Mouse (Mus musculus): ENCODE results near the gene Fmod. TPM values are rescaled to one million over a fixed set of nuclear protein-coding genes. Genes with fewer than 3 reads are reported as not detected.

Fmod gene
- polyA plus RNA-seq, 1 experiment: 3.6 TPM

DNA sequence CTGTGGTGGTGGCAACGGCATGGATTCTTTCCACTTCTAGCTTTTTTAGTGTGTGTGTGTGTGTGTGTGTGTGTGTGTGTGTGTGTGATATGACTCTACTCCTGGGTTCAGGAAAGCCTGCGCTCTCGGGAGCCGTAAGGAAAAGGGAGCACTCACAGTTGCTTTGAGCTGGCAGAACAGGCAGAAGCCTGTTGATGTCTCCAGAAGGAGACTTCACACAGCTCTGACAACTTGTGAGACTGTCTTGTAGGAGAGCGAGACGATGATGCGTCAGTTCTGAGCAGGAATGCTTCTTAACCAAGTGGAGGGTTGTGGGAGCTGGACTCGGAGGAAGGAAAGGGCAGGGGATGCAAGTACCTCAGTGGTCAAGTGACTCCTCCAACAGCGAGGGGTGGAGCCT, 10.3 kb upstream of the Fmod start:
- no peak overlapping the region for H3K27ac ChIP-seq (ENCODE audit: control insufficient read depth, insufficient read depth, low read depth, low read length)
- H3K36me3 ChIP-seq (ENCODE audit: control insufficient read depth, insufficient read depth, low read length): no peaks in the 10 kb centered on the region
- no peaks in the 10 kb centered on the region for H3K27me3 ChIP-seq (ENCODE audit: control insufficient read depth, insufficient read depth, low read length)
- TF ChIP-seq CTCF (IDR thresholded peaks at IDR 0.05; ENCODE audit: control insufficient read depth, insufficient read depth, insufficient replicate concordance, low read depth, low read length) (no peak), POLR2A (IDR thresholded peaks at IDR 0.05; ENCODE audit: control insufficient read depth, low read depth, low read length) (no peak)
- no peaks in the 10 kb centered on the region for H3K4me1 ChIP-seq (ENCODE audit: control insufficient read depth, insufficient read depth, low read length)
- H3K4me3 ChIP-seq (ENCODE audit: control insufficient read depth, low read depth, low read length): no peak overlapping the region

DNA sequence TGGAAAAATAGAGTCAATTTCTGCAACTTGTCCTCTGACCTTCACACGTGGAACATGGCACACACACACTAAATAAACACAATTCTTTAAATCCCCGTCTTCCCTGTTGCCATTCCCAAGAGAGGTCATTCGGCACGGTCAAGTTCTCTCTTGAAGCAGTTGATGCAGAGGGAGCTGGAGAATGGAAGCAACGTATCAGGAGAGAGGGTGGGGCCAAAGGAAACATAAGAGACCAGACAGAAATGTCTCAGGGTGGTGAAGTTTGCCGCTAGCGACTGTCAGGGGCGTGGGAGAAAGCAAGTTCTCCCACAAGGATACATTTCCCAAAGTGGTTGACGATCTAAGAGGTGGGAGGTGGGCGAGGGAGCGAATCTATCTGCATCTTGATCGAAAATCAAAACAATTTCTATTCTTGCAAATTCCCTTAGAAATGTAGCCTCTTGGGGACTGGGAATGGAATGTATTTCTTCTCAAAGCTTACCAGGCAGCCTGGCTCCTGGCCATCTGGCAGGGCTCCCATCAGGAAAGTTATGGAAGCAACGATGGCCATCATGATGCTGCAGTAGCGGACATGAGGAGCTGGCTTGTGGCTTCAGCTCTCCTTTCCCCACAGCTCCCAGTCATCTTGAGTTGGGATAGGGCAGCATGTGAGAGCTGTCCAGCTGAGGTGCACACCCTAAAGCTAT, 8.8 kb upstream of the Fmod start:
- H3K27ac ChIP-seq (ENCODE audit: control insufficient read depth, insufficient read depth, low read depth, low read length): no peak overlapping the region
- H3K27me3 ChIP-seq (ENCODE audit: control insufficient read depth, insufficient read depth, low read length): no peaks in the 10 kb centered on the region
- no peak overlapping the region for H3K4me3 ChIP-seq (ENCODE audit: control insufficient read depth, low read depth, low read length)
- TF ChIP-seq POLR2A (IDR thresholded peaks at IDR 0.05; ENCODE audit: control insufficient read depth, low read depth, low read length): no peak
- no peaks in the 10 kb centered on the region for H3K4me1 ChIP-seq (ENCODE audit: control insufficient read depth, insufficient read depth, low read length)
- H3K36me3 ChIP-seq (ENCODE audit: control insufficient read depth, insufficient read depth, low read length): no peaks in the 10 kb centered on the region

DNA sequence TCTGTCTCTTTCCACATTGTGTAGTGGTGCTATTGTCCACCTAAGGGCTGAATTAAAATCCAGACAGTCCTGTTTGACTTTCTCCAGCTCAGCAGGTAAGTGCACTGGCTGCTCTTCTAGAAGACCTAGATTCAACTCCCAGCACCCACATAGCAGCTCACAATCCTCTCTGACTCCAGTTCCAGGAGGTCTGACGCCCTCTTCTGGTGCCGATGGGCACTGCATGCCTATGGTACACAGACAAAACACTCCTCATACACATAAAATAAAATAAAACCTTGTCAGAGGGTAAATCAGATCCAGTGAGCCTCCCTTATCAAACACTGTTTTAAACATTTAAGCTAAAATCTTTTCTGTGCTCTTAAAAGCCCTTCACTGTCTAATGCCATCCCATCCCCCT, 562 bp upstream of the Fmod start:
- Histone ChIP-seq H3K4me1 (ENCODE audit: control insufficient read depth, insufficient read depth, low read length) (no peaks in the 10 kb centered on the region), H3K27me3 (ENCODE audit: control insufficient read depth, insufficient read depth, low read length) (no peaks in the 10 kb centered on the region), H3K27ac (ENCODE audit: control insufficient read depth, insufficient read depth, low read depth, low read length) (no peak overlapping the region), H3K4me3 (ENCODE audit: control insufficient read depth, low read depth, low read length) (no peak overlapping the region), H3K36me3 (ENCODE audit: control insufficient read depth, insufficient read depth, low read length) (no peaks in the 10 kb centered on the region)
- TF ChIP-seq POLR2A (IDR thresholded peaks at IDR 0.05; ENCODE audit: control insufficient read depth, low read depth, low read length): no peak
- TF ChIP-seq CTCF (IDR thresholded peaks at IDR 0.05; ENCODE audit: control insufficient read depth, insufficient read depth, insufficient replicate concordance, low read depth, low read length): peak; percentile 67; the same call in 1 of the 2 replicates

DNA sequence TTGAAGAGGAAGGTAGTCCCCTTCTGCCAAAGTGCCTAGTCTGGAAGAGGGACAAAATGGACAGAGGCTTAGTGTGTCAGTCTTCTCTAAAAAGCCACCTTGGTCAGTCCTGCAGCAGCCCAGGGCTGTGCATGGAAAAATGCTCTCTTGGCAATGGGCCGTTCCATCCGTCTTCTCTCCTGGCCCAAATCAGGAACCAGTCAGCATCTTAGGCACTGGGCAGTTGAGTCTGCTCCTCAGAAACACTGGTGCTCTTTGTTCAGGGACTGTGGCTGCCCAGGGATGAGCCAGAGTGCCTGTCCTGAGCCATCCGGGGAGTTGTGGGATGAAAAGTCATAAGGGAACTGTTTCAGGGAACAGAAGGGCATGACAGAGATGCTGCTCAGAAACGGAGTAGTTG, 1.3 kb downstream of the Fmod start:
- no peak overlapping the region for H3K4me3 ChIP-seq (ENCODE audit: control insufficient read depth, low read depth, low read length)
- H3K36me3 ChIP-seq (ENCODE audit: control insufficient read depth, insufficient read depth, low read length): no peaks in the 10 kb centered on the region
- no peaks in the 10 kb centered on the region for H3K4me1 ChIP-seq (ENCODE audit: control insufficient read depth, insufficient read depth, low read length)
- TF ChIP-seq CTCF (IDR thresholded peaks at IDR 0.05; ENCODE audit: control insufficient read depth, insufficient read depth, insufficient replicate concordance, low read depth, low read length): no peak
- no peak for TF ChIP-seq POLR2A (IDR thresholded peaks at IDR 0.05; ENCODE audit: control insufficient read depth, low read depth, low read length)
- no peaks in the 10 kb centered on the region for H3K27me3 ChIP-seq (ENCODE audit: control insufficient read depth, insufficient read depth, low read length)
- no peak overlapping the region for H3K27ac ChIP-seq (ENCODE audit: control insufficient read depth, insufficient read depth, low read depth, low read length)

DNA sequence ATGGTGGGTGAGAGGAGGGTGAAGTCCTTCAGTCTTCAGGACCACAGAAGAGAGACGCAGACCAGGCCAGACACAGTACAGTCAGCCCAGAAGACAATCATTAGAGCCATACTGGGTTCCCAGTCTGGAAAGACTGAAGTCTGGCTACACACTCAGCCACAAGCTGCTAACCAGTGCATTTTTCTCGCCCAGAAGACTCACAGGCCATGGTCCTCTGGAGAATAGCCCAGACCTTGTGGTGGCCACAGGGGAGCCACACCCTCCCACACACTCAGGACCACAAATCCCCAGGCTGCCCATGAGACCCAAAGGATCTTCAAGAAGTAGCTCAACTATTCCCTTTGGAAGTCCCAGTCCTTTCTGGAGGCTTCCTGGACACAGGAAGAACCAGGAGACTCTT, 2.3 kb downstream of the Fmod start:
- no peak overlapping the region for H3K4me3 ChIP-seq (ENCODE audit: control insufficient read depth, low read depth, low read length)
- H3K4me1 ChIP-seq (ENCODE audit: control insufficient read depth, insufficient read depth, low read length): no peaks in the 10 kb centered on the region
- H3K27ac ChIP-seq (ENCODE audit: control insufficient read depth, insufficient read depth, low read depth, low read length): no peak overlapping the region
- TF ChIP-seq POLR2A (IDR thresholded peaks at IDR 0.05; ENCODE audit: control insufficient read depth, low read depth, low read length): no peak
- TF ChIP-seq CTCF (IDR thresholded peaks at IDR 0.05; ENCODE audit: control insufficient read depth, insufficient read depth, insufficient replicate concordance, low read depth, low read length): no peak
- no peaks in the 10 kb centered on the region for H3K36me3 ChIP-seq (ENCODE audit: control insufficient read depth, insufficient read depth, low read length)
- H3K27me3 ChIP-seq (ENCODE audit: control insufficient read depth, insufficient read depth, low read length): no peaks in the 10 kb centered on the region

DNA sequence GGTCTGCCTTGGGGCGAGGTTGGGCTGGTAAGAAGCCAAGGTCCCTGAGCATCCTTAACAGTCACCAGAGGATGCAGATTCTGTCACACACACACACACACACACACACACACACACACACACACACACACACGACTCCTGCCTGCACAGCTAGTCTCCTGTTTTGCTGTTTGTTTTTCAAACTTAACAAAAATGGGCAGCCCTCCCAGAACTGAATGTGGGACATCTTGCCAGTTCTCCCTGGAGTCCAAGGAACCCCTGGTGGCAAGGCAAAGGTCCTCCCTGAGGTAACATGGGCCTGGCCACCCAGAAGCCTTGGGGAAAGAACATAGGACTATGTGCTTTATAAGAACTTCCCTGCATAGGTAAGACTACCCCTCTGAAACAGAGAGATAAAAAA, 4.8 kb downstream of the Fmod start:
- Histone ChIP-seq H3K27me3 (ENCODE audit: control insufficient read depth, insufficient read depth, low read length) (no peaks in the 10 kb centered on the region), H3K4me3 (ENCODE audit: control insufficient read depth, low read depth, low read length) (no peak overlapping the region), H3K27ac (ENCODE audit: control insufficient read depth, insufficient read depth, low read depth, low read length) (peak overlapping the region; percentile 19; the same call in 1 of the 2 replicates), H3K4me1 (ENCODE audit: control insufficient read depth, insufficient read depth, low read length) (peaks cover 2% of the 10 kb centered on the region; the same call in 1 of the 2 replicates), H3K36me3 (ENCODE audit: control insufficient read depth, insufficient read depth, low read length) (no peaks in the 10 kb centered on the region)
- TF ChIP-seq POLR2A (IDR thresholded peaks at IDR 0.05; ENCODE audit: control insufficient read depth, low read depth, low read length) (no peak), CTCF (IDR thresholded peaks at IDR 0.05; ENCODE audit: control insufficient read depth, insufficient read depth, insufficient replicate concordance, low read depth, low read length) (no peak)

DNA sequence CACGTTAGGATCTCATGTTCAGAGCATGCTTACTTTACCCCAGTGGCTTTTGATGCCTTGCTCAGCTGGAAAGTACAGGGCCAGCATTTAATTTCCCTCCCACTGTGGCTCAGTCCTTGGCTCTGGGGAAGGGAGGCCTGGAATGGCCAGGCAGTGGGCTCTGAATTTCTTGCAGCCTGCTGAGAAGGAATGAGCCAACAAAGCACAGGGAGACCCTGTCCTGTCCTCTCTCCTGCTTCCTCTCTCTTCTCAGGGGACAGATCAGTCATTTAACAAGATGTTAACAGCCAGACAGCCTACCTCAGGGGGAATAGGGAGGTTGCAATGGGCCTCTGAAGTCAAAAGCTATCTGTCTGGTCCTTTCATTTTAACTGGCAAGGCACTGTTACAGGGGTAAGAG, 5.3 kb downstream of the Fmod start:
- H3K36me3 ChIP-seq (ENCODE audit: control insufficient read depth, insufficient read depth, low read length): no peaks in the 10 kb centered on the region
- H3K27me3 ChIP-seq (ENCODE audit: control insufficient read depth, insufficient read depth, low read length): no peaks in the 10 kb centered on the region
- peak overlapping the region; percentile 19; the same call in 1 of the 2 replicates for H3K27ac ChIP-seq (ENCODE audit: control insufficient read depth, insufficient read depth, low read depth, low read length)
- H3K4me1 ChIP-seq (ENCODE audit: control insufficient read depth, insufficient read depth, low read length): peaks cover 2% of the 10 kb centered on the region; the same call in 1 of the 2 replicates
- H3K4me3 ChIP-seq (ENCODE audit: control insufficient read depth, low read depth, low read length): no peak overlapping the region
- TF ChIP-seq POLR2A (IDR thresholded peaks at IDR 0.05; ENCODE audit: control insufficient read depth, low read depth, low read length): no peak
- TF ChIP-seq CTCF (IDR thresholded peaks at IDR 0.05; ENCODE audit: control insufficient read depth, insufficient read depth, insufficient replicate concordance, low read depth, low read length): no peak
